Mouse (Mus musculus) right cerebral cortex, adult 18-20 months (tissue): ENCODE measurements around the gene Phyh.
"Not testable (repeated sequence)": the region's sequence is repeated elsewhere in the genome, so short reads cannot be mapped to it uniquely, and the experiment has no call there.

Experiments
- DNase-seq: peaks from one replicate; pipeline ENCODE4 v3.0.0; 2022; ENCODE audit warnings: mixed read lengths

Phyh gene

DNA sequence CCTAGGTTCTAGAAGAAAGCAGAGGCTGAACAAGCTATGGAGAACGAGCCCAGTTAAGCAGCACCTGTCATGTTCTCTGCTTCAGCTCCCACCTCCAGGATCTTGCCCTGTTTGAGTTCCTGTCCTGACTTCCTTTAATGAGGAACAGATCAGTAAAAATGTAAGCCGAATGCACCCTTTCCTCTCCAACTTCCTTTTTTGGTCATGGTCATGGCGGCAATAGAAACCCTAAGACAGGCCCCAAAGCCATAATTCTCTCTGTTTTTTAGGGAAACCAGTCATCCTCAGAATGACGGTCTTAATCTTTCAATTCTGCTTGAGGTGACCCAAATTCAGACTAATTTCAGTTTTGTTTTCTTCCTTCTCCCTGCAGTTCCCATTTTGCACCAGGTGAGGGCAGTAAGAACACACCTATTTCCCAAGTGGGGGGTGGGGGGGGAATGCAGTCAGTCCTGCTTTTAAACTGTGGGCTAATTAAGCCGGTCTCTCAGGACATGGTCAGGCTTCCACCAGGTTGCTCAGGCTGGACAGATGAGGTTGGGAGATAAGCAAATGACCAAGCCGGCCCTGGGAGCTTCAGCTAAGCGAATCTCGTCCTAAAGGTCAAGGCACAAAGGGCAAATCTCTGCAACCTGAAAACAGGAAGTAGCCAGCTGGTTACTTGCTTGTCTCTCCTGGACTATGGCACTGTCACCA, 1.3 kb upstream of the Phyh start:
- peak; percentile 39 for DNase-seq

- DNase-seq, result no peak
These were observed 2.2 kb downstream of the Phyh start for GRCm38 (mm10) chr2:4921019-4921418.

GRCm38 (mm10) chr2:4922476-4923164, 3.8 kb downstream of the Phyh start:
- no peak for DNase-seq

DNA sequence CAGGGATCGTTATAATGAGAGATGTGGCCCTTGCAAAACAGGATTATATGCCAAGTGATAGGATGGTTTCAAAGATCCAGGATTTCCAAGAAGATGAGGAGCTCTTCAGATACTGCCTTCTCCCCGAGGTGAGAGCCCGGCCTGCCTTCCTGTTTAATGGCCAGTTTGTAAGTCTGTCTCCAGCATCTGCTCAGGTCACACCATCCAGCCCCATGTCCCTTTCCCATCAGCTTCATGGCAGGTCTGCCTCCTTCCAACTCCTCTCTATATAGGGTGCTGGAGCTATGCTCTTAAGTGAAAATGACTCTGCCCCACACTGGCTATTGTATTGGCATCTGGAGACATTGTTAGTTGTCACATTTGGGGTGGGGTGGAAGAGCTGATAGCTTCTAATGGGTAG, 8.6 kb downstream of the Phyh start:
- no peak for DNase-seq

DNA sequence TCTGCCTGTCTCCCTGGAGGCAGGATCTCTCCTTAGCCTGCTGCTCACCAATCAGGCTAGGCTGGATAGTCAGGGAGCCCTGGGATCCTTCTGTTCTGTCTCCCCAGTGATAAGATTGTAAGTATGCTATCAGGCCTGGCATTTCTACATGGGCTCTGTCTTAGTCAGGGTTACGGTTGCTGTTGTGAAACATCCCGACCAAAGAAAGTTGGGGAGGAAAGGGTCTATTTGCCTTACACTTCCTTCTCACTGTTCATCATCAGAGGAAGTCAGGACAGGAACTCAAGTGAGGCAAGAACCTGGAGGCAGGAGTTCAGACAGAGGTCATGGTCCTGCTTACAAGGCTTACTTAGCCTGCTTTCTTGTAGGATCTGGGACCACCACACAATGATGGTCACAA, 10.4 kb downstream of the Phyh start:
- no peak for DNase-seq

GRCm38 (mm10) chr2:4934516-4934915, 15.7 kb downstream of the Phyh start:
- DNase-seq, result no peak

GRCm38 (mm10) chr2:4937931-4938330, 19.1 kb downstream of the Phyh start:
- no peak for DNase-seq

GRCm38 (mm10) chr2:4940861-4941260, 22.0 kb downstream of the Phyh start:
- DNase-seq, result no peak

- not testable (repeated sequence) for DNase-seq
These were observed 30.9 kb downstream of the Phyh start for GRCm38 (mm10) chr2:4949691-4950090.

GRCm38 (mm10) chr2:4950986-4951385, 32.2 kb downstream of the Phyh start:
- DNase-seq, result no peak

GRCm38 (mm10) chr2:4954216-4954760, 35.5 kb downstream of the Phyh start:
- DNase-seq, result no peak

- no peak for DNase-seq
These were observed 39.2 kb downstream of the Phyh start for GRCm38 (mm10) chr2:4958039-4958438.

DNA sequence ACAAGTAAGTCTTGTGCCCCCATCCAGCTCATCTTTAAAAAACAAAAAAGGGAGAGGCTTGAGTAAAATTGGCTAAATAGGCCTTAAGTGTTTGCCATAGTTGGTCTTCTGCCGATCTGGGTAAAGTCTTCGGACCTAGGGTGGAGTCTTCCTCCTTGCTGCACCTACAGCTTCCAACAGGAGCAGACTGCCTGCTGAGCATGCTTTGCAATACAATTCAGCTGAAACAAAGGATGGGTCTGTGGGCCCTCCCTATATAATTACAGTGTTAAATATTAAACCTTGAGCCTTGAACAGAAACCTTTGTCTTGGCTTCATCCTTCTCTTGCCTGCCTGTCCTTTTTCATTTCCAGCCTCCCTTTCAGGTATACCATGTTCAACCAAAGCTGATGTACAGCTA, 49.0 kb downstream of the Phyh start:
- DNase-seq, result no peak

- DNase-seq, result no peak
These were observed 50.3 kb downstream of the Phyh start for GRCm38 (mm10) chr2:4969083-4969482.

DNA sequence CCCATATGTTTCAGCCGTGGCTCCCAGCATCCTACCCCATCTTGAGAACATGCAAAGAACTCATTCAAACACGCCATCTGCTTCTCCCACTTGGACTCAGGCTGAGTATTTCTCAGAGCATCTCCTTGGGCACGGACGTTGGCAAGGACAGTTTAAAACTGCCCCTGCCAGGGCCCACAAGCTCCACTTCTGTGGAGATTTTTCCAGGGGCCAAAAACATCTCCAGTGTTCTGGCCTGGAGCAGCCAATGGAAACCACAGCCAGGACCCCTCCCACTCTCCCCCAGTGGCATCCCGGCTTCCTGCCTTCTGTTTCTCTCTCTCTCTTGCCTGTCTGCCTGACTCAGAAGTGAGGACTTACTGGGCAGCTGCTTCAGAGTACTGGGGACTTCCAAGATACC, 57.0 kb downstream of the Phyh start, which contains the start of gene Ucma:
Gene Ucma, plus strand, starts transcription at position 316 of the 400 bp plus-strand sequence.
- peak; percentile 38 for DNase-seq

DNA sequence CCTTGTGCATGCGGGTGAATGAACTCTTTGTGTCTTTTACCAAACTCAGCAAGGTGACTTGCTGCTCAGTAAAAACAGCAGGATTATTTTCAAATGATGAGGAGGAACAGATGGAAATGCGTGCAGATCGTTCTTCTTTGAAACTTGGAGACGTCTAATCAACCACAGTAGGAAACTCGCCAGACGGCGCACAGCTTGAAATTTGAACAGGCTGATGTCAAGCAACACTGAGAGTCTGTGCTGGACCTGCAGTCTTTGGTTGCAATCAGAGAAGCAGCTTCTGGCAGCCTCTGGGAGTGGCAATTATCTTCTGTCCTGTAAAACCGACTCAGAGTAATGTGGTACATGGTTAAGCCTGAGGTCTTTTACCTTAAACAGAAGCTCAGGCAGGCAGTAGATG, 59.3 kb downstream of the Phyh start:
- DNase-seq, result no peak

DNA sequence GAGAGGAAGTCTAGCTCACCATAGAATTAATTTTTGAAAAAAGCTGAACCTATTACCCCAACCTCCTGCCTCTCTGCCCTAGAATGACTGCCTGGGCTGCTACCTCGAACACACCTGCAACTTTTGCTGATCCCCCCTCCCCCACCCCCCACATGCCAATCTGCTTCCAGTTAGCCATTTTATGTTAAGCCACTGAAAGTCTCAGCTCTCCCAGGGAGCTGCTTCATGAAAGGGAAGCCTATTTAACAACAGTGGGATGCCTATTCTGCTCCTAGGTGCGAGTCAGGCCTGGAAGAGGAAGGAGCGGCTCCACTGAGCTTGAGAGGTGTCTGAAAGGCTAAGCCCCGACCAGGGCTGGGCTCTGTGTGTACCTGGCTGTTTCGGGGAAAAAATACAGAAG, 65.2 kb downstream of the Phyh start:
- DNase-seq, result no peak

DNA sequence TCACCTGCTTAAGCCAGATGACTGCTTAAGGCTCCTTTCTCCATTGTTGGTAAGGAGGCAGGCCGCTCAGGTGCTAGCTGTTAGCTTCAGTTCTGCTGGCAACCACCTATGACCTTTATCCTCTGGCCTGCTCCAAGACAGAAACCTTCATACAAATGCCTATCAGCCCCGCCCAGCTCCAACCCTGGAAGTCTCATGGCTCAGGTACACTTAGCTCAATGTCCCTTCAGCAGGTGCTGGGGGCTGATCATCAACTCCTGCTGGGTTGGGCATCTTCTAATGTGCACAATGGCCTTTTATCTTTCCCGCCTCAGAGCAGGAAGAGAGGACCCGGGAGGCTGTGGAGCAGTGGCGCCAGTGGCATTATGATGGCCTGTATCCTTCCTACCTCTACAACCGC, 66.2 kb downstream of the Phyh start:
- no peak for DNase-seq

DNA sequence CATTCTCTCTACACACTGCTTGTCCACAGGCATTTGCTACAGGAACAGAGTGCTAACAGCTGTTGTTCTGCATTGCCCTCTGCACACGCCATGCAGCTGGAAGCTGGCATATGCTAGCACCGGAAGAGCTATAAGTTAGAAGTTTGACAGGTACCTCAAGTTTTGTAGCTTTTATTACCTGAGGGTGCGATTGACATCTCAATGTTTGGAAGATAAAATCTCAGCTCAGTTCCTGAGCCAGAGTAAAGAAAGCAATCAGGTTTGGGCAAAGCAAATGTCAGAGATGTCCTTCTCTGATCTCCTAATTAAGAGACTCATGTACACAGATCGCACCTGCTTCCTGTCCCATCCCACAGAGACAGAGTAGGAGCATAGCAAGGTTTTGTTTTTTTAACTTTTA, 68.0 kb downstream of the Phyh start:
- no peak for DNase-seq

DNA sequence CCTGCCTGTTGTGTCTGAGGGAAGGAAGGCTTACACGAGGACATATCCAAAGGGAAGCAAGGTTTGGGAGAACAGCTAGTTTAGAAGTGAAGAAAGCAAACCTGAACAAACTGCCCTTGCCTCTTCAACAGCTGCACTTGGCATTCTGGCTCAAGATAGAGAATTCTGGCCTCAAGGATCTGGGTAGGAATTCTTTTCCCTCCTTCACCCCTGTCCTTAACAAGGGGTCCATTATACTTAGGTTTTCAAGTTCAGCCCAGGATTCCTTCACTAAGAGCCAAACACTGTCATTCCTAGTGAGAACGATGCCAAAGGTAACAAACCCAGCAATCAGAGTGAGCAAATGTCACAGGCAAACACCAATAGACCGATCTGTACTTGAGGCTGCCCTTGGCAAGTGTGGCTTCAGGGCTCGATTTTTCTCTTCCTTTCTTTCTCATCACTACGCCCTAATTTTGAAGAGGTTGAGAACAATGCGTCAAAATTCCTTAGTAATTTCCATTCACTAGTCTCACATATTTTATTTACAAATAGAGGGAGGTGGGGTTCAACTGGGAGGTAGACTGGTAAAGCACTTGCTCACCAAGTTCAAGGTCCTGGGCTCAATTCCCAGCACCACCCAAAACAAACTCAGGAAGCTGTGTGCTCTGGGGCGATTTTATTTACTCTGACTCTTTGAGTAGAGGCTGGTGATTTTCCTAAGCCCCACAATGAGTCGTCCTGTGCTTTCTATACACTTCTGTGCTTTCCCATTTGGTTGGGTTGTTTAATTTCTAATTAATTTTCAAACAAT, 68.8 kb downstream of the Phyh start:
- DNase-seq, result no peak
